Mouse (Mus musculus) naive thymus-derived CD4-positive, alpha-beta T cell, adult 2 months (primary cell): ENCODE measurements around the gene Mmel1.

Source experiments
- DNase-seq: peaks from one replicate; pipeline ENCODE4 v3.0.0-alpha.2; 2011; ENCODE audit warnings: low read depth

Gene Mmel1

DNA sequence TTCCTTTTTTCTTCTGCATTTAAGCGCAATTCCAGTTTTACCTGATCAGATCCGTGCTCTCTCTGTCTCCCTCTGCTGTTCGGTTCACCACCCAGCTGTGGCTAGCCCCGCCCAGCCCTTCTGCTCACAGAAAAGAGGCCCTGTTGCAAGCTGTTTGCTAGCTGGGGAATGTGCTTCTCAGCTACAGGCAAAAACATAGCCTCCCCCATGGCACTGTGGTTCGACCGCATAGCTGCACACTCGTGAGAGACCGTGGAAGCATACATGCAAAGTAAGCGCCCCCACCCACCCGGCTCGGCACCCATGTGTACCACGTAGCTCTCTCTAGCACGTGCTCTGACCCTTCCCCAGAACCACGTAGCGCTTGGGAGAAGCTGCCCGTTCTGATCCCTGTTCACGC lies 38.4 kb downstream of the Mmel1 start:
- DNase-seq = peak; percentile 88

DNA sequence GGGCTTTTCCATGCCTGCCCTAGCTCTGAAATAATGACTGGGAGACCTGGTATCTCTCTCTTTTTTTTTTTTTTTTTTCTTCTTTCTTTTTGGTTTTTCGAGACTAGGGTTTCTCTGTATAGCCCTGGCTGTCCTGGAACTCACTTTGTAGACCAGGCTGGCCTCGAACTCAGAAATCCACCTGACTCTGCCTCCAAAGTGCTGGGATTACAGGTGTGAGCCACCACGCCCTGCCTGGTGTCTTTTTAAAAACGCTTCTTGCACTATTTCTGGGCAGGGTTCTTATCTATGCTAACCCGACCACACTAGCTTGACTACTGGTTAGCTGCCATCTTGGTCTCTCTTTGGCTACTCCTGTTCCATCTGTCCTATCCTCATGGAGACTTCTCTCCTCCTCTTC lies 39.1 kb downstream of the Mmel1 start:
- no peak for DNase-seq

DNA sequence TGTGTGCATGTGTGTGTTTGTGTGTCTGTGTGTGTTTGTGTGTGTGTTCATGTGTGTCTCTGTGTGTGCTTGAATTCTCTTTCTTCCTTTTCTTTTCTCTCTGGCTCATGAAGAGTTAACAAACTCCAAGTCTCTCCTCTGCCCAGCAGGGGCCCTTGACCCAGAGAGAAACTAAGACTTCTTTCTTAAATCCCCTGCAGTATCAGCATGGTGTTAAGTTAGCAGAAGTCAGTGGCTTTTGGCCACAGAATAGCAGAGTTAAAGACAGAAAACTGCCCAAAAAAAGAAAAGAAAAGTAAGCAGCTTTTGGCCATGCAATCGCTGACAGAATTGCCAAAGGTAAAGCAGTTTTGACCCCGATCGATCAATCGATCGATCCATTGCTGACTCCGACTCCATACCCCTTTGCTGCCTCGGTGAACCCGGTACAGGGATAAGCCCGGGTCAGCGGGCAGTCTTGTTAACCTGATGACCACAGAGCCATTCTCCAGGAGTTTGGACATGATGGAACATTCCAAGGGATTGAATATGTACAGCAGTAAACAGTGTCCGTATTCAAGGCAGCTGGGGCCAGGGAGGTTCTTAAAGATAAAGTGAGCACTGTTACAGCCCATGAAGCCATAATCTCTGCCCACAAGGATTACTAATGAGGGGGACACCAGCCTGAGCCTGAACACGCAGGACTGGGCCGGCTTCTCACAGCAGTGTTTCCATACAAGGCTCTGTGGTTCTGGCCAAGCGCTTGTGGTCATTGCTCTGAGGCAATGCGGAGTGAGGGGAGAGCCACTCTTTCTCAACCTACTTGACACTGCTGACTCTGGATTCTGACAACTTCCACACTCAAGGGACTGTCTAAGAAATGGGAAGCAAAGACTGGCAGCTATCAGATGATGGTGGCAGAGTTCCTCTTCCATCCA lies 41.5 kb downstream of the Mmel1 start:
- DNase-seq = no peak

GRCm38 (mm10) chr4:154911644-154912043 lies 42.3 kb downstream of the Mmel1 start:
- no peak for DNase-seq

GRCm38 (mm10) chr4:154913845-154914244 lies 44.5 kb downstream of the Mmel1 start:
- no peak for DNase-seq

DNA sequence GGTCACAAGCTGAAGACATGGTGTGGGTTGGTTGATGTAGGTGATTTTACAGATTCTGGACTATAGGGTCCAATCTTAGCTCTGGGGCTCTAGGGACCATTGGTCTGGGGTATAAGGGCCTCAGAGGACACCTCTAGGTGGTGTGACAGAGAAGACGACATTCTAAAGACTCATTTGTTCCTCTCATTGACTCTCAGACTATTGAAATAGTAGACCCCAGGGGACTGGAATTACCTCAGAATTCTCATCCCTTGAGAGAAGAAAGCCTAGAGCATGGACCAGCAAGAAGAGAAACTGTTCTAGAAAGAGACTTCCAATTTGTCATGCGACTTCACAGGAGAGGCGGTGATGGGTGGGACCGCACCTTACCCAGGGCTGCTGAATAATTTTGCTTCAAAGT lies 44.9 kb downstream of the Mmel1 start:
- DNase-seq = no peak

DNA sequence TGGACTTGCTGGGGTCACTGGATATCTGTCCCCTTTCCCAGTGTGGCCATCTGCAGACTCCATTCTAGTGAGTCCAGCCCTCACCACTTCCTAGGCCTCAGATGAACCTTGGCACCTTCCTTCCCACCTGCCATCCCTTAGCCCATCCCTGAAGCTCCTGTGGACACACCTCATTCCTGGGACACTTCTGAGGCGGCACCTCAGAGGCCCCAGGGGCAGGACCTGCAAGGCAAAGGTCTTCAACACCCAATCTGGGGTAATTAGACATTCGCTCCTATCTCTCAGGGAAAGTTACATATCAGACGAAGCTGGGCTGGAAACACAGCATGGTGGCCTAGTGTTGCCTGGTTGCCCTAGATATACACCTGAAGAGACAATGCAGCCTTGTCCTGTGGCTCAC lies 45.3 kb downstream of the Mmel1 start:
- DNase-seq = no peak

- no peak for DNase-seq
Observed at GRCm38 (mm10) chr4:154915286-154915685, 45.9 kb downstream of the Mmel1 start.

- DNase-seq = no peak
Observed at GRCm38 (mm10) chr4:154916662-154917061, 47.3 kb downstream of the Mmel1 start.

- DNase-seq = no peak
Observed at GRCm38 (mm10) chr4:154922291-154922690, 52.9 kb downstream of the Mmel1 start.

DNA sequence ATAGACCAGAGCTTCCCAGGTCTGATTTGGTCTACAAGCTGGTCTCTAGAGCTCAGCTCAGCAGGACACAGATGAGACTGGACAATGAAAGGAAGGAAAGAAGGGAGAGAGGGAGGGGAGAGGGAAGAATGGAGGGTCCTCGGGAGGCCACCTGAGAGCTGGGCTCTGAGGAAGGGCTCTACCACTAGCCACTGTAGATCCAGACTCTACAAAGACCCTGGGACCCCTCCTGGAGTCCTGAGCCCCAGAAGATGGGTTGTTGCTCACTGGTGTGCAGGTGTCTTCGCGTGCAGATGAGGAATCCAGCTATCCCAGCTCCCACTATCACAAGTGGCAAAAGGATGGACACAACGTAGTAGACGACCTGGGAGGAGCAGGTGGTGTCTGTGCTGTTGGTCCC lies 53.5 kb downstream of the Mmel1 start:
- DNase-seq = no peak

DNA sequence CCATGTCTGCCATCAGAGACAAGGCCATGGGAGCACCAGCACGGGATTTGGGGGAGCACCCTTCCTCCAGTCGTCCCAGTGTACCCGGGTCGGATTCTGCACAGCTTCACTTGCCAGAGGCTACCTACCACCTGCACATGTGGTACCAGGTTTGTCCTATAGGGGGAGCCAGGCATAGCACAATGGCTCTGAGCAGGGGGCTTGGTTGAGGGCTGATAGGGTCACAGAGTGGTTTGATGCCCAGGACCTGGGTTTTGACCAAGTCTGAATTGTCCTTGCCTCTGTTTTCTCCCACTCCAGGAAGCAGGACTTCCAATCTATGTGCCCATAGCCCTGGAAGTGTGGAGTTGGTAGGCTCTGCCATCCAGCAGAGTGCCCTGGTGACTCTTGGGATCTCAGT lies 56.0 kb downstream of the Mmel1 start:
- peak; percentile 76 for DNase-seq

DNA sequence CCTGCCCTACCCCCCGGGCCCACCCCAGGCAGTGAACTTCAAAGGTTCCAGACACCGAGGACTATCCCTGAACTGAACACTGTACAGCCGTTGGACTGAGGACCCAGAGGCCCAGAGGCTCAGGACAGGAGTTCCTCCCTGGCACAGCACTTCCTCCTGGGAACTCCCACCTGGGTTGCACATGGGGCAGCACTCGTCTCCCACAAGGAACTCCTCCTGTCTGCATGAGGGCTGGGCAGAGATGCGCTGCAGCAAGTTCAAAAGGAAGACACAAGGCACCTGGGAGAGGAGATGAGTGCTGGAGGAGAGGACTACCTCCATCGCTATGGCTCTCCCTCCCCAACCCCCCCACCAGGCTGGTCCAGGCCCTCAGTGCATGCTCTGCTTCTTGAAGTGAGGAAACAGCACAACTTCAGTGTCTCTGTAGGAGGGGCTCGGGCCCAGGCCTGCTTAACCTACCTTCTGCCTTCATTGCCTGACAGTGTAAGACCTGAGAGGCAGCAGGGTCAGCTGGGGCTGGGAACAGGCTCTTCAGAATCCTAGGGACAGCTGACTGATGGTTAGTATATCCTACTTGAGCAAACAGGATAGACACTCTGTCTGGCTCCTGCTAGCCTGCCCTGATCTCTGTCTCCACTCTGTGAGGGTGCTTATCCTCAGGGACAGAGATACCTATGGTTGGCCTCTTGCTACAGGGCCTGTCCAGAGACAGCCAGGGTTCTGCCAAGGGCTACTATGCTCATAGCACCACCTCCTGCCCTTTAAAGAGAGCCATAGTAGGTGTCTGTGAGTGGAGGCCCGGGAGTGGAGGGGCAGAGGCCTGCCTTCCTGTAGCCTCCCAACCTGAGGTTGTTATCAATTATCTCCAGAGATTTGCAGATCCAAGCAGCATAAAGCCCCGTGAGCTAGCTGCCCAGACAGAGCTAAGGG lies 57.8 kb downstream of the Mmel1 start:
- peak; percentile 52 for DNase-seq

GRCm38 (mm10) chr4:154927899-154928337 lies 58.5 kb downstream of the Mmel1 start:
- peak; percentile 77 for DNase-seq

GRCm38 (mm10) chr4:154928395-154929087 lies 59.2 kb downstream of the Mmel1 start, which contains the start of gene Tnfrsf14:
TSS of gene Tnfrsf14 (minus strand) at chr4:154928563.
- DNase-seq = peak; percentile 48

GRCm38 (mm10) chr4:154929088-154929660 lies 59.8 kb downstream of the Mmel1 start:
- DNase-seq = peak; percentile 50

DNA sequence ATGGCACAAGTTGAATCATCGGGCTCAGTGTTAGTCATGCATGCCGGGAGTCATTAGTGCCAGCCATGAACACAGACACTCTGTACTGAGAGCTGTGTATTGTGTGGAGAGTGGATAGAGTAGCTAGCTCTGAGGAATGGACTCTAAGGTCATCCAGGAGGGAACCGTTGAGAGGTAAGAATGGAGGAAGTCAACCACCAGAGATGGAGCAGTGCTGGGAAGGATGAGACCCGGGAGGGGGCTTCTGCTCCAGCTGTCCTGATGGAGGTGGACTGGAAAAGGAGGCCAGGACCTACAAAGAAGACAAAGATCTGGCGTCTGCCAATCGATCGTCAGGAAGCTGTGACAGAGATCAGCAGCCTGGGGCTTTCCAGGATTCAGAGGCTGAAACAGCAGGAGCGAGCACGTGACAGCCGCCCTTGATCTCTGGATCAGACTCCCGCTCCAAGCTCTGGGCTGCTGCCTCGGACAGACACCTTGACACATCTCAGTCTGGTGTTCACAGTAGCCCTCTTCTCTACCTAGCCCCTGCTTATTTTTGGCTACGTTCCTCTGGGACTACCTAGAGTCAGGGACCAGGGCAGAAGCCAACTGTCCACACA lies 64.0 kb downstream of the Mmel1 start:
- no peak for DNase-seq

DNA sequence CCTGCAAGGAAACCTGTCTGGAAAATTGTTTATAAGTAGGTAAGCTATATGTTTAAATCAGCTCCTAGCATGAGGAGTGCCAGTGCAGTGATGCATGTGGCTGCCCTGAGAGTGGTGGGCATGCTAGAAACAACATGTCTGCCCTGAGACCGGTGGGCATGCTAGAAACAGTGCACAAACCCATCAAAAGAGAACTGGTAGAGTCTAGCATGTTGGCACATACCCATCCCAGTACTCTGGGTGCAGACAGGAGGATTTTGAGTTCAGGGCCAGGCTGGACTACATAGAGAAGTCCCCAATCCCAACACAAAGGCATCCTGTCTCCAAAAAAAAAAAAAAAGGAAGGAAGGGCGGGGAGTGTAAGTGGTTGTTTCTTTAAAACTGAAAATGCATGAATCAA lies 65.4 kb downstream of the Mmel1 start:
- DNase-seq = peak; percentile 21

- peak; percentile 84 for DNase-seq
Observed at GRCm38 (mm10) chr4:154935788-154936187, 66.4 kb downstream of the Mmel1 start.

DNA sequence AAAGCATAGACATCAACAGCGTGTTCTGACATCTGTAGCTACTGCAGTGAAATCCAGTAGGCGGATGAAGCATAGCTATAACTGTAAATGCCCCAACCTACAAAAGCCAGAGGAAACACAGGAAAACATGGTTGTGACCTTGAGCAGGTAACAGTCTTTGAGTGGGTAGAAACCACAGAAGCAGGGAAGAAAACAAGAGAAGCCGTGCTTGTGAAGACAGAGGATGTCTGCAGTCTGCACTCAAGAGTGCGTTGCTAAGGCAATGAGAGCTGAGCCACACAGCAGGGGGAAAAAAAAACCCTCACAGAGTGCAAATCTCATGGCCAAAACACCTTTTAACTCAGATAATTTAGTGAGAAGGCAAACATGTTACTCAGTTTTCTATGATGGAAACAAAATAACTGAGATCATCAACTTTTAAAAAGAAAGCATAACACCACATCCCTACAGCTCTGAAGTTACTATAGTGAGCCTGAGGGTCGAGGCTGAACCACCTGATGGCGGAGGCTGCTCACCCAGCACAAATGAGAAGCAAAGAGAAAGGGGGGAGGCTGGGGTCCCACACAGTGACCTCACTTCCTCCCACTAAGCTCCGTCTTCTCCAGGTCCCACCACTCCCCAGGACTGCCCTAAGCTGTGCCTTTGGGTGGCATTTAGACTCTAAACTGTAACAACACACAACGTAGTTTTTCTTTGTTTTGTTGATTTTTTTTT lies 67.3 kb downstream of the Mmel1 start:
- peak; percentile 92 for DNase-seq

DNA sequence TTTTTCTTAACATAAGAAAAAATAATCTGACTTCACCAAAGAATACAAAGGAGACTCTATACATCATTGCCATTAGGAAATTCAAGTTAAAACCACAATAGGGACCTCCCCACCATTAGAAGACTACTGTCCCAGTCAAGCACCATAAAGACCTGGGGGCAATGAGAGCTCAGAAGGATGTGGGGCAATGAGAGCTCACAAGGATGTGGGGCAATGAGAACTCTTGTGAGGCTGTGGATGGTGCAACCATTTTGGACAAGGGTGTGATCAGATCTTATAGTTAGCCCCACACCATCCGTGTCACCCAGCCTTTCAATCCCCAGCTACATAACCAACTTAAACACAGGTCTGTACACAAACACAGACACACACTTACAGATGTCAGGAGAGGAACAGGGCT lies 68.4 kb downstream of the Mmel1 start:
- DNase-seq = peak; percentile 32
